Mouse (Mus musculus) olfactory bulb, adult 2 months (tissue): ENCODE measurements around the gene Scyl2.

Experiments used
- CTCF ChIP-seq: fragments of 200-500 bp; IDR thresholded peaks from 2 replicates; pipeline ENCODE4 v1.5.1; 2012; ENCODE audit warnings: low read depth, mild to moderate bottlenecking, low read length, moderate library complexity; ENCODE audit not compliant: insufficient read depth
- POLR2A ChIP-seq: fragments of 200-500 bp; IDR thresholded peaks from 2 replicates; pipeline ENCODE4 v1.6.1; 2012; ENCODE audit warnings: mild to moderate bottlenecking, low read depth, low read length, moderate library complexity; ENCODE audit not compliant: insufficient read depth

DNA sequence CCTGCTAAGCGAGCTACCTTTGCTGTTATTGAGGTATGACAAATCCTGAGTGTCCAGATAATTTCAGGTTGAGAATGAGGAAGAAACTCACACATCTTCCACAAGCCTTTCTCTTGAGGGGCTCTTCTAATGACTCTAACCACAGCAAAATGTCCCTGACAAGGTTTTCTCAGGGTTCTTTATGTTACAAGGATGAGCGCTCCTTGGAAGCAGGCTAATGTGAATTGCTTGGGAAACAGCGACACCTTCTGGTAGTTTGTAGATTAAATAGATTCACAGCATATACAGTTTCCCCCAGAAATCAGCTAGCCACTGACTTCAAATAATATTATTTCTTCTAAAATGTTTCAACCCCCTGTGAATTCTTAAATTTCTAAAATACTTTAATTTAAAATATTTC is 56.0 kb downstream of the Scyl2 start:
- TF ChIP-seq CTCF (no peak), POLR2A (no peak)
